Mouse (Mus musculus): Measurements from ENCODE around the gene Dnah11. TPM values are rescaled to one million over a fixed set of nuclear protein-coding genes. Genes with fewer than 3 reads are reported as not detected.

Gene Dnah11
- polyA plus RNA-seq, 1 experiment from 2014 or later: 0.05 TPM

DNA sequence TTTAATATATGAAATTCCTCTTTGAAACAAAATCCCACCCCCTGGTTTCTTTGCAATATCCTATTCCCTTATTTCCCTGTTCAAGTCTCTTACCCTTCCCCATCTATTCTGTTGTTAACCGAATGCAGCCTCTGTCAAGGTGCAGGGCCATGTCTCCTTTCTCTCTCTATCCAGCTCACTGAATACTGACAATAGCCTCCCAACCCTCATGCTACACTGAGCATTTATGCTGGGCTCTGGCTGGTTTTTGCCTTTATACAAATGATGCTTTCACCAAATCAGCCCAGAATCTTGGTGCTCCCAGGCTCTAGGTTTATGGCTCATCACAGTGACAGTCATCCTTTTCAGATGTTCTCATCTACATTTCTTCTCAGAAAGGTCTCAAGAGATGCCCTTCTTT lies 91.1 kb downstream of the Dnah11 start:
- WGBS: 97% methylated on average over 1 of the region's 1 CpGs
- Histone ChIP-seq H3K4me1 (ENCODE audit: control insufficient read depth, insufficient read depth, low read length) (peaks cover 2% of the 10 kb centered on the region; the same call in 1 of the 2 replicates), H3K27ac (ENCODE audit: low read length) (no peak overlapping the region), H3K9ac (ENCODE audit: low read length) (no peak overlapping the region), H3K36me3 (ENCODE audit: control insufficient read depth, insufficient read depth, low read length) (no peaks in the 10 kb centered on the region), H3K4me2 (ENCODE audit: low read depth, low read length) (no peak overlapping the region), H3K9me3 (replicated peaks; ENCODE audit: control insufficient read depth, low read length) (no peaks in the 10 kb centered on the region), H3K4me3 (replicated peaks; ENCODE audit: low read length) (no peak overlapping the region), H3K27me3 (ENCODE audit: control insufficient read depth, insufficient read depth, low read length) (no peaks in the 10 kb centered on the region)
- no peak for ATAC-seq (ENCODE audit: insufficient read depth, low FRiP score)

DNA sequence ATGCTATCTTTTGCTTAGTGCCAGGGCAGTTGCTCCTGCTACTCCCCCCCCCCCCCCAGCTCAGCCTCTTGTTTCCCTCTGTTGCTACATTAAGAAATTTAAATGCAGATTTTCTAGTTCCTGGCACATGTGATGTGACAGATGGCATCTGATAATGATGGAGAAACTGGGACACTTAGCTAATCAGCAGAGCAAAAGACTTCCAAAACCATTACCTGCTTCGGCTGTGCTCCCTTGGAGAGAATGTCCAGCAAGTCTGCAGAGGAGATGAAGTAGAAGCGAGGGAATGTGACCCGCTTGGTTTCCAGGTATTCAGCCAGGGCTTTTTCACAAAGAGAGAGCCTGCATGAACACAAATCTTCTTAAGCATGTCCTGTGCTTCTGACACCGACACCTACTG lies 94.3 kb downstream of the Dnah11 start:
- H3K36me3 ChIP-seq (ENCODE audit: control insufficient read depth, insufficient read depth, low read length): no peaks in the 10 kb centered on the region
- no peak overlapping the region for H3K27ac ChIP-seq (ENCODE audit: low read length)
- H3K4me3 ChIP-seq (replicated peaks; ENCODE audit: low read length): no peak overlapping the region
- 78% methylated on average over 4 of the region's 4 CpGs for WGBS
- H3K27me3 ChIP-seq (ENCODE audit: control insufficient read depth, insufficient read depth, low read length): no peaks in the 10 kb centered on the region
- no peaks in the 10 kb centered on the region for H3K4me1 ChIP-seq (ENCODE audit: control insufficient read depth, insufficient read depth, low read length)
- no peaks in the 10 kb centered on the region for H3K9me3 ChIP-seq (replicated peaks; ENCODE audit: control insufficient read depth, low read length)
- H3K9ac ChIP-seq (ENCODE audit: low read length): no peak overlapping the region
- ATAC-seq (ENCODE audit: insufficient read depth, low FRiP score): no peak
- no peak overlapping the region for H3K4me2 ChIP-seq (ENCODE audit: low read depth, low read length)

DNA sequence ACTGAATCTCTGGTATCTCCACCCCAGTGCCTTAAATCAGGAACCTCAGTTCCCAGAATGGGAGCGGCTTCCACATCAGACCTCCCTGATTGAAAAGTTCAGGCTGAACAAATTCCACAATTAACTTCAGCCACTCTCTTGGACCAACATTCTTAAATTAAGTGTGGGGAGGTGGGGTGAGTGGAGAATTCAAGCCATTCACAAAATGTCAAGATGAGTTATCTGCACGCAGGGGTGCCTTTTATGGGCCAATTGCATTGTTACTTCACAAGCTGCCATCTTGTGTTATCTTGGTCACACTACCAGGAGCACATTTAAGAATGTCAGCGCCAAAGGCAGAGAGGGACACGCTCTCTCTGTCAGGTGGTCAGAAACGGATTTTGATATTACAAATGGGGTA lies 99.1 kb downstream of the Dnah11 start:
- no peak overlapping the region for H3K9ac ChIP-seq (ENCODE audit: low read length)
- ATAC-seq (ENCODE audit: insufficient read depth, low FRiP score): no peak
- no peaks in the 10 kb centered on the region for H3K36me3 ChIP-seq (ENCODE audit: control insufficient read depth, insufficient read depth, low read length)
- H3K4me3 ChIP-seq (replicated peaks; ENCODE audit: low read length): no peak overlapping the region
- H3K27me3 ChIP-seq (ENCODE audit: control insufficient read depth, insufficient read depth, low read length): no peaks in the 10 kb centered on the region
- no peaks in the 10 kb centered on the region for H3K9me3 ChIP-seq (replicated peaks; ENCODE audit: control insufficient read depth, low read length)
- no peaks in the 10 kb centered on the region for H3K4me1 ChIP-seq (ENCODE audit: control insufficient read depth, insufficient read depth, low read length)
- no peak overlapping the region for H3K4me2 ChIP-seq (ENCODE audit: low read depth, low read length)
- 71% methylated on average over 5 of the region's 5 CpGs for WGBS
- H3K27ac ChIP-seq (ENCODE audit: low read length): no peak overlapping the region

DNA sequence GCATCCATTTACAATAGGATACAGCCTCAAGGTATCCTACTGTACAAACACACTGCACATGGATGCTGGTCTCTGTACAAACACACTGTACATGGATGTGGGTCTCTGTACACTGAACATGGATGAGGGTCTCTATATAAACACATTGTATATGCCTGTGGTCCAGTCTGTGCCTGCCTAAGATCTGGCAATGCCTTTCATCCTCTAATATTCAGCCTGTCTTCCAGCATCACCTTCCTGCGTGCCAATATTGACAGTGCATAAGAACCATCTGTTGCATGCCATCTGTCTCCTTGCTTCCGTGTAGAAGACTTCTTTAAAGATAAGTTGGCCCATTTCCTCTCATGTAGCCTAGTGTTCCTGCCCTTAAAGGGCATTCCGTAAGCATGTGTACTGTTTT lies 100.6 kb downstream of the Dnah11 start:
- ATAC-seq (ENCODE audit: insufficient read depth, low FRiP score): no peak; the same call in 1 of the 2 replicates
- Histone ChIP-seq H3K4me2 (ENCODE audit: low read depth, low read length) (no peak overlapping the region), H3K4me1 (ENCODE audit: control insufficient read depth, insufficient read depth, low read length) (no peaks in the 10 kb centered on the region), H3K4me3 (replicated peaks; ENCODE audit: low read length) (no peak overlapping the region), H3K9me3 (replicated peaks; ENCODE audit: control insufficient read depth, low read length) (no peaks in the 10 kb centered on the region), H3K36me3 (ENCODE audit: control insufficient read depth, insufficient read depth, low read length) (no peaks in the 10 kb centered on the region), H3K27ac (ENCODE audit: low read length) (no peak overlapping the region), H3K9ac (ENCODE audit: low read length) (no peak overlapping the region), H3K27me3 (ENCODE audit: control insufficient read depth, insufficient read depth, low read length) (no peaks in the 10 kb centered on the region)
- 73% methylated on average over 3 of the region's 3 CpGs for WGBS

DNA sequence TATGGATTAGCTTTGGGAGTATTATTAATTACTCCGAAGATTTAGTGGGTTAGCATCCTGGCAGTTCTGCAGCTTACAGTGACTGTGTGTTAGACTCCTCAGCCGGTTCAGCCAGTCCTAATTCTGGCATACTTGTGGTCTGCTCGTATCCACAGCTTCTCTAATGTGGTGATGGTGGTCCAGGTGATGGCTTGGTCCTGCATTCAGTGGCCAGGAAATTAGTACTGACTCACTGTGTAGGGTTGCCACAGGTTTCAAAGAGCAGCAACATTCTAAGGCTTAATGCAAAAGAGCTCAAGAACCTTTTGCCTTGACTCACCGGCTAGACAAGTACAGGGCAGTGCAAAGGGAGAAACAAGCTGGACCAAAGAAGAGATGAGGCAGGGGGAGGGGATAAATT lies 103.9 kb downstream of the Dnah11 start:
- 81% methylated on average over 4 of the region's 4 CpGs for WGBS
- no peaks in the 10 kb centered on the region for H3K9me3 ChIP-seq (replicated peaks; ENCODE audit: control insufficient read depth, low read length)
- H3K4me3 ChIP-seq (replicated peaks; ENCODE audit: low read length): no peak overlapping the region
- ATAC-seq (ENCODE audit: insufficient read depth, low FRiP score): no peak
- no peaks in the 10 kb centered on the region; the same call in 1 of the 2 replicates for H3K27me3 ChIP-seq (ENCODE audit: control insufficient read depth, insufficient read depth, low read length)
- H3K36me3 ChIP-seq (ENCODE audit: control insufficient read depth, insufficient read depth, low read length): no peaks in the 10 kb centered on the region
- no peak overlapping the region for H3K27ac ChIP-seq (ENCODE audit: low read length)
- H3K9ac ChIP-seq (ENCODE audit: low read length): no peak overlapping the region
- H3K4me2 ChIP-seq (ENCODE audit: low read depth, low read length): no peak overlapping the region
- no peaks in the 10 kb centered on the region for H3K4me1 ChIP-seq (ENCODE audit: control insufficient read depth, insufficient read depth, low read length)

DNA sequence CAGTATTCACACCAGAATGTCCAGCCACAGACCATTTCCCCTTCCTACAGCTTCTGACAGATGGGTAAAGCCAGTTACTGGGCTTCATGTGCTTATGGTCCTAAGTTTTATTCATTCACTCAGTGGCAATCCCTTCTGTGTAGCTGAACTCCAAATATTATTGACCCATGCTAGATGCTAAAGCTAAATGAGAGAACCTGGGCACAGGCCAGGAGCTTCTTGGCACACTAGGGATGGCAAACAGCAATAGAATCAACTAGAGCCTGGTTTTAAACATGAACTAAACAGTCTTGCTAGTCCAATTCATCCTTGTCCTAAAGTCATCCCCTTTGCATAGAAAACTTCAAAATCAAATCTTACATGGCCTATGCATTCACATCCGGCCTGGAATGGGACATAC lies 113.6 kb downstream of the Dnah11 start:
- H3K4me2 ChIP-seq (ENCODE audit: low read depth, low read length): no peak overlapping the region
- H3K36me3 ChIP-seq (ENCODE audit: control insufficient read depth, insufficient read depth, low read length): no peaks in the 10 kb centered on the region
- no peak overlapping the region for H3K27ac ChIP-seq (ENCODE audit: low read length)
- H3K9me3 ChIP-seq (replicated peaks; ENCODE audit: control insufficient read depth, low read length): no peaks in the 10 kb centered on the region
- no peak for ATAC-seq (ENCODE audit: insufficient read depth, low FRiP score)
- no peak overlapping the region for H3K9ac ChIP-seq (ENCODE audit: low read length)
- WGBS: 83% methylated on average over 1 of the region's 1 CpGs
- no peaks in the 10 kb centered on the region for H3K27me3 ChIP-seq (ENCODE audit: control insufficient read depth, insufficient read depth, low read length)
- H3K4me1 ChIP-seq (ENCODE audit: control insufficient read depth, insufficient read depth, low read length): no peaks in the 10 kb centered on the region
- H3K4me3 ChIP-seq (replicated peaks; ENCODE audit: low read length): no peak overlapping the region

DNA sequence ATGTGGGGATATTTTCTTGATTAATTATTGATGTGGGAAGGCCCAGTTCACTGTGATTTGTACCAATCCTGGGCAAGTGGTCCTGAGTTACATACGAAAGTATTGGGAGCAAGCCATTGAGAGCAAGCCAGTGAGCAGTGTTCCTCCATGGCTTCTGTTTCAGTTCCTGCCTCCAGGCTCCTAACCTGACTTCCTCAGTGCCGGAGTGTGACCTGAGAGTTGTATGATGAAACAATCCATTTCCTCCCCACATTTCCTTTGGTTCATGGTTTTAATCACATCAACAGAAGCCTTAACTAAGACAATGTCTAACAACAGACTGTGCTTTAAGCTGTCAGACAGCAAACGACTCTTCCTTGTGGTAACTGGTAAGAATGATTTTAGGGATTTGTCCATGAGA lies 114.0 kb downstream of the Dnah11 start:
- no peak overlapping the region for H3K4me2 ChIP-seq (ENCODE audit: low read depth, low read length)
- H3K36me3 ChIP-seq (ENCODE audit: control insufficient read depth, insufficient read depth, low read length): no peaks in the 10 kb centered on the region
- WGBS: 79% methylated on average over 3 of the region's 3 CpGs
- no peaks in the 10 kb centered on the region for H3K4me1 ChIP-seq (ENCODE audit: control insufficient read depth, insufficient read depth, low read length)
- ATAC-seq (ENCODE audit: insufficient read depth, low FRiP score): no peak
- no peak overlapping the region for H3K9ac ChIP-seq (ENCODE audit: low read length)
- H3K27me3 ChIP-seq (ENCODE audit: control insufficient read depth, insufficient read depth, low read length): no peaks in the 10 kb centered on the region
- H3K27ac ChIP-seq (ENCODE audit: low read length): no peak overlapping the region
- H3K9me3 ChIP-seq (replicated peaks; ENCODE audit: control insufficient read depth, low read length): no peaks in the 10 kb centered on the region
- no peak overlapping the region for H3K4me3 ChIP-seq (replicated peaks; ENCODE audit: low read length)

DNA sequence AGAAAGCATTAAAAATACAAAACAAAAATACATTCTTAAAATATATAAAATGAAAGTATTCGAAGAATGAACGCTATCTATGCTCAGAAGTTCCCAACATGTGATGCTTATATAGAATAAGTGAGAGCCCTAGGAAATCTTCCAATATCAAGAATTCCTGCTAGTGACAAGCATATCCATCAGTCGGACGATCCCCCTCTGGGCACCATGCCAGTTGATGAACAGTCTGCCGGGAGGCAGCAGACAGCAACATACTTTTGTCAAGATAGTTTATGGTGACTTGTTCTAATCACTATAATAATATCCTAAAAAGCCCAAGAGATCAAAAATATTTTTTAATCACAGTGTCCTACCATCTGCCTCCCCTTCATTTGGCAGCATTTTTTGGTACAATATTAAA lies 114.7 kb downstream of the Dnah11 start:
- Histone ChIP-seq H3K4me1 (ENCODE audit: control insufficient read depth, insufficient read depth, low read length) (no peaks in the 10 kb centered on the region), H3K4me3 (replicated peaks; ENCODE audit: low read length) (no peak overlapping the region), H3K9ac (ENCODE audit: low read length) (no peak overlapping the region), H3K4me2 (ENCODE audit: low read depth, low read length) (no peak overlapping the region), H3K27ac (ENCODE audit: low read length) (no peak overlapping the region), H3K27me3 (ENCODE audit: control insufficient read depth, insufficient read depth, low read length) (no peaks in the 10 kb centered on the region), H3K36me3 (ENCODE audit: control insufficient read depth, insufficient read depth, low read length) (no peaks in the 10 kb centered on the region), H3K9me3 (replicated peaks; ENCODE audit: control insufficient read depth, low read length) (no peaks in the 10 kb centered on the region)
- ATAC-seq (ENCODE audit: insufficient read depth, low FRiP score): no peak
- WGBS: 59% methylated on average over 5 of the region's 5 CpGs

DNA sequence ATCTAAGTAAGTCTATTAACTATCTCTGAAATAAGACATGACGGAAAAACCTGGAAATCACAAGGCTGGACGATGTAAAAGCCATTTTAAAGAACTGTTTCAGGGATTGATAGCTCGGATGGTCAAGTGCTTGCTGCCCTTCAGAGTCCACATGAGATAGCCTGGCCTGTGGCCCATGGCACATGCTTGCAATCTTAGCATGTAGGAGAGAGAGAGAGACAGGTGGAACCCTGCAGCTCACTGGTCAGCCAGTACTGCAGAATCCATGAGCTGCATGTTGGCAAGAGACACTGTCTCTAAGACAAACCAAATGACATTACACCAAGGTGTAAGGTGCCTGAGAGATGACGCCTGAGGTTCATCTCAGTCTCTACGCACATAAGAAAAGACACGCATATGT lies 118.4 kb downstream of the Dnah11 start:
- Histone ChIP-seq H3K4me2 (ENCODE audit: low read depth, low read length) (no peak overlapping the region), H3K27ac (ENCODE audit: low read length) (no peak overlapping the region), H3K9ac (ENCODE audit: low read length) (no peak overlapping the region), H3K4me1 (ENCODE audit: control insufficient read depth, insufficient read depth, low read length) (no peaks in the 10 kb centered on the region), H3K4me3 (replicated peaks; ENCODE audit: low read length) (no peak overlapping the region), H3K27me3 (ENCODE audit: control insufficient read depth, insufficient read depth, low read length) (no peaks in the 10 kb centered on the region), H3K9me3 (replicated peaks; ENCODE audit: control insufficient read depth, low read length) (no peaks in the 10 kb centered on the region), H3K36me3 (ENCODE audit: control insufficient read depth, insufficient read depth, low read length) (no peaks in the 10 kb centered on the region)
- WGBS: 87% methylated on average over 6 of the region's 6 CpGs
- no peak for ATAC-seq (ENCODE audit: insufficient read depth, low FRiP score)

DNA sequence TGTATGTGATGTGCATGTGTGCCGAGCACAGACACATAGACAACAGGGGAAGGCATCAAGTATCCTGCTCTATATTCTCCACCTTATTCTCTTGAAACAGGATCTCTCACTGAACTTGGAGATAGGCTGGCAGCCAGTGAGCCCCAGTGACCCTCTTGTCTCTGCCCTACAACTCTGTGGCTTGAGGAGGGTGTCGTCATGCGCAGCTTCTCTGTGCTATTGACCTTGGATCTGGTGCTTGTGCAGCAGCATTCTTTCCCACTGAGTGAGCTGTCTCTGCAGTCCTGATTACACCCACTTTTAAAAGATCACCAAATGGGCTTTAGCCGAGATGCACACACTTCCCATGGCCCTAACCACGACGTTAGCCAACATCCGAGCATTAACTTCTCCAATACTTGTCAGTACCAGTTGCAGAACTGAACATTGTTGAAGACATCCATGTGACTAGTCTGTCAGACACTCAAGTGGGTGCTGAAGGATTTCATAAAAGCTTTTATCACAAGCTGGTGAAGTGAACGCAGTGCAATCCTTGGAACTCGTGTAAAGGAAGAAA lies 120.3 kb downstream of the Dnah11 start:
- Histone ChIP-seq H3K9me3 (replicated peaks; ENCODE audit: control insufficient read depth, low read length) (no peaks in the 10 kb centered on the region), H3K9ac (ENCODE audit: low read length) (no peak overlapping the region), H3K27me3 (ENCODE audit: control insufficient read depth, insufficient read depth, low read length) (no peaks in the 10 kb centered on the region), H3K4me1 (ENCODE audit: control insufficient read depth, insufficient read depth, low read length) (no peaks in the 10 kb centered on the region), H3K4me3 (replicated peaks; ENCODE audit: low read length) (no peak overlapping the region), H3K4me2 (ENCODE audit: low read depth, low read length) (no peak overlapping the region), H3K27ac (ENCODE audit: low read length) (no peak overlapping the region), H3K36me3 (ENCODE audit: control insufficient read depth, insufficient read depth, low read length) (no peaks in the 10 kb centered on the region)
- no peak for ATAC-seq (ENCODE audit: insufficient read depth, low FRiP score)
- 73% methylated on average over 9 of the region's 9 CpGs for WGBS

Measured in stomach, embryonic 16.5 days (tissue).